Mouse (Mus musculus) G1E (cell line): ENCODE measurements around the gene Vac14.

Source experiments
- CTCF ChIP-seq: IDR thresholded peaks from 2 replicates; pipeline ENCODE4 v1.5.1; 2012; ENCODE audit warnings: low read depth, low read length, inconsistent platforms, mixed read lengths
- GATA1 ChIP-seq: IDR thresholded peaks from 2 replicates; pipeline ENCODE4 v1.6.1; 2012; ENCODE audit warnings: borderline replicate concordance, low read length, inconsistent platforms, mixed read lengths
- GATA2 ChIP-seq: IDR thresholded peaks from 2 replicates; pipeline ENCODE4 v1.6.1; 2012; ENCODE audit warnings: low read depth, low read length, inconsistent platforms, borderline replicate concordance

DNA sequence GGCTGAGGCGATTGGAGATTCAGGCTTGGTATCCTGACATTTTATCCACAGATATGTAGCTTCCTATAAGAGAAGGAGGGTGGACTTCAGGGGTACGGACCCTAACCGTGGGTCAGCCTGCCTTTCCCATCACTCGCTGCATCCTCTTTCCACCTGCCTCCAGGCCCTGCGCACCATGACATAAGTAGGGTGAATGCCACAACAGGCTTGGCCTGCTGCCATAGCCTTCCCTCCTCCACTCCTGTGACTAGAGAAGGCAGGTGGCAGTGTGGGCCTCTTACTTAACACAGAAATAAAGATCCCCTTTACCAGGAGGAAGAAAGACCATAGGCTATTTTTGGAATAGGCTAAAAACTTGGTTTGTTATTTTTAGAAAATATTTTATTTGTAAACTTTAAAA lies 23.9 kb downstream of the Vac14 start:
- no peak for TF ChIP-seq GATA1
- TF ChIP-seq GATA2: no peak
- TF ChIP-seq CTCF: no peak
